Mouse (Mus musculus): ENCODE measurements around the gene Zxdb.
"Not testable (repeated sequence)": the region's sequence is repeated elsewhere in the genome, so short reads cannot be mapped to it uniquely, and the experiment has no call there.

DNA sequence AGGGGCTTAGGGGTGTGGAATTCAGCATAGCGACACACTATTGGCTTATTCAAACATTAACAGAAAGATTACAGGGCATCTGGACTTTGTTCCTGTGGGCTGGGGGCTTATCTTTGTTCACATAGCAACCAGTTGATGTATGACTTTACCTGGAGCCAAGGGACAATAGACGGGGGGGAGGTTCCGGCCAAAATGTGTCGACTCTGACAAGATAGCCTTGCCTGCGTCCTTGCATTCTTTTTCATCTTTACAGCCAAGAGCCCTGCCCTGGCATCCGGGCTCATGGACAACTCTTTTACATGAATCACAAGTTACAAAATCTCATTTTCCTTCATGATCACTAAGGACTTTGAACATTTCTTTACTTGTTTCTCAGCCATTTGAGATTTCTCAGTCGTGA lies 17.7 kb upstream of the Zxdb start:
- TF ChIP-seq POLR2A (IDR thresholded peaks at IDR 0.05; ENCODE audit: borderline replicate concordance, control insufficient read depth, low read depth, low read length); CTCF (IDR thresholded peaks at IDR 0.05; ENCODE audit: control insufficient read depth, insufficient read depth, low read length): not testable (repeated sequence)
